Mouse (Mus musculus) heart, adult 9 months (tissue): ENCODE measurements around the gene Sval1.

ENCODE experiments used
- DNase-seq, 2 experiments: peaks; one replicate each; pipeline ENCODE4 v3.0.0; 2022; ENCODE audit warnings: low spot score in 2 of 2

The Sval1 gene

DNA sequence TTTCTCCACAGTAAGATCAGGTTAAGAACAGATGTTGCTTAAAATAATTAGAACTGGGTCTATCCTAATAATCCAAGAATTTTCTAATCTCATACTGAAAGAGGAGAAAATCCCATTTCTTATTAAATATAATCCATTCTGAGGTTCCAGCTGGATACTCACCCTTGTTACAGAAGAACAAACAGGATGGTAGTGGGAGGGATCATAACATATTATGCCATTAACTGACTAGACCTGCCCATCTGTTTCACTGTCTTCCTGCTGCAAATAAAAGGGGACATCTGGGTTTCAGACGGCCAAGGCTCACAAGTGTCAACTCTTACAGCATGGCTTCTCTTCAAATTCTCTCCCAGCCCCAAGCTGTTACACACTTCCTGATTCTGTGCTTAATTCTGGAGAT lies at the start of gene Sval1:
Gene Sval1, plus strand, starts transcription at position 301 of the 400 bp plus-strand sequence.
- DNase-seq: no peak

- no peak for DNase-seq
These were observed 39.8 kb upstream of the Sval1 start for GRCm38 (mm10) chr6:41911625-41912024.

DNA sequence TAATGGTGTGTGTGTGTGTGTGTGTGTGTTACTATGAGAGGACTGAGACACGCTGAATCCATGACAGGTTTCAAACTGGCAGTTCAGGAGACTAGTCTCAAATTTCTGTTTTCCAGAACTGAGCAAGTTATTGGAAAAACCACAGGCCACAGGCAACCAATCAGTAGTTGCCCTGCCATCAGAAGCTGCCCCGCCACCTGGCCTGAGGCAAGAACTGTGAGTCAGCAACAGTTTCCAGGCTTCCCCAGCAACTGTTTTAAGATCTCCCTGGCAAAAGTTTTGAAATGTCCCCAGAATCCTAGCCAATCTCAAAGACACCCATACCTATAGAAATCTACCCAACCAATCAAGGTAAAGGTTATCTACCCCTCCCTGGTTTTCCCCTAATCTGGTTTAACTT lies 36.5 kb upstream of the Sval1 start:
- no peak for DNase-seq

- no peak for DNase-seq
These were observed 16.4 kb downstream of the Sval1 start, which contains the start of gene Sval3 for GRCm38 (mm10) chr6:41967840-41968239. Gene Sval3, plus strand, starts transcription at chr6:41968140.
